ENCODE assay signal across 8 mouse cellular contexts in genomic region chr5:122391178-122391785, GRCm38 (mm10). TPM values are rescaled to one million over a fixed set of nuclear protein-coding genes. Genes with fewer than 3 reads are reported as not detected.
A peak's percentile ranks its signal among the peaks of the same experiment; 100 is the strongest.
DNase-seq lines count a peak whose midpoint lies in the region; ATAC-seq and TF ChIP-seq lines count a peak whose summit lies in the region.

No protein-coding gene starts in this region.

- H3K4me2 ChIP-seq in liver, embryonic 14.5 days (ENCODE audit: low read depth): peak overlapping the region; percentile 81

- intact Hi-C loops in gastrocnemius, adult 2 months (cut with DNase I): loop anchor here (5.0 kb wide), 2 partner anchors 124 to 259 kb away; no protein-coding TSS in a partner anchor

- no peaks in the 10 kb centered on the region for H3K9me3 ChIP-seq in liver, embryonic 14.5 days (ENCODE audit: control insufficient read depth, low read length)

- TF ChIP-seq EP300 in liver, embryonic 14.5 days (IDR thresholded peaks at IDR 0.05; ENCODE audit: low read depth): no peak; the same call in 1 of the 2 replicates

- peak overlapping the region; percentile 89 for H3K4me3 ChIP-seq in gastrocnemius, adult 2 months
- H3K4me3 ChIP-seq in testis, adult 2 months (ENCODE audit: control insufficient read depth, low read depth, low read length): peak overlapping the region; percentile 87
- H3K4me3 ChIP-seq in liver, embryonic 14.5 days (ENCODE audit: insufficient read depth in 1 of 2, low read depth in 2 of 2, low read length in 2 of 2): peak overlapping the region in 1 of 2 experiments; percentile 78; a peak in 2 of 4 replicates

- H3K36me3 ChIP-seq in testis, adult 2 months (ENCODE audit: control insufficient read depth, insufficient read depth, low read length): no peaks in the 10 kb centered on the region
- H3K36me3 ChIP-seq in liver, embryonic 14.5 days (replicated peaks; ENCODE audit: control insufficient read depth, insufficient read depth, low read depth): no peaks in the 10 kb centered on the region; the same call in 1 of the 2 replicates

- no peaks in the 10 kb centered on the region for H3K27me3 ChIP-seq in testis, adult 2 months (ENCODE audit: control insufficient read depth, insufficient read depth, low read length)
- no peaks in the 10 kb centered on the region for H3K27me3 ChIP-seq in liver, embryonic 14.5 days (ENCODE audit: control insufficient read depth, insufficient read depth, low read length)

- peak; percentile 11 for DNase-seq in gastrocnemius, adult 2 months
- DNase-seq in gastrocnemius, adult 8-10 months (ENCODE audit: low spot score in 2 of 2): no peak
- no peak for DNase-seq in testis, postnatal 10 days (ENCODE audit: low spot score)
- no peak for DNase-seq in liver, embryonic 14.5 days (ENCODE audit: low read depth in 3 of 3, low spot score in 3 of 3)
- no peak for DNase-seq in spleen, postnatal 14 days (ENCODE audit: low spot score in 2 of 2)
- no peak for DNase-seq in thymus, postnatal 14 days
- no peak for DNase-seq in adrenal gland, adult 18-20 months (ENCODE audit: low spot score in 2 of 2)

- H3K9ac ChIP-seq in liver, embryonic 14.5 days (replicated peaks): no peak overlapping the region

- peaks cover 2% of the 10 kb centered on the region; the same call in 1 of the 2 replicates for H3K4me1 ChIP-seq in testis, adult 2 months (ENCODE audit: control insufficient read depth, insufficient read depth, low read length)
- H3K4me1 ChIP-seq in liver, embryonic 14.5 days (replicated peaks; ENCODE audit: control insufficient read depth in 2 of 2, insufficient read depth in 2 of 2, low read length in 1 of 2): peaks cover 8 to 10% of the 10 kb centered on the region in 2 experiments

- peak overlapping the region; percentile 94 for H3K27ac ChIP-seq in gastrocnemius, adult 2 months
- no peak overlapping the region for H3K27ac ChIP-seq in testis, adult 2 months (ENCODE audit: control insufficient read depth, insufficient read depth, low read depth, low read length)
- H3K27ac ChIP-seq in liver, embryonic 14.5 days: no peak overlapping the region

- TF ChIP-seq CTCF in gastrocnemius, adult 2 months (IDR thresholded peaks at IDR 0.05): no peak
- no peak for TF ChIP-seq CTCF in testis, adult 2 months (IDR thresholded peaks at IDR 0.05; ENCODE audit: control insufficient read depth, insufficient read depth, insufficient replicate concordance, low read depth, low read length)
- TF ChIP-seq CTCF in liver, embryonic 14.5 days (IDR thresholded peaks at IDR 0.05; ENCODE audit: low read depth): no peak

- no peak for ATAC-seq in liver, embryonic 14.5 days (ENCODE audit: insufficient read depth)

- WGBS in liver, embryonic 14.5 days (ENCODE audit: insufficient replicate concordance): 43% methylated on average over 15 of the region's 16 CpGs

- TF ChIP-seq POLR2A in testis, adult 2 months (IDR thresholded peaks at IDR 0.05; ENCODE audit: control insufficient read depth, low read depth, low read length): no peak

RNA-seq across cellular contexts. Expression of gene Arpc3, which starts 0.4 kb away (rescaled TPM):
- total RNA-seq in gastrocnemius, adult 2 months (2021): 10 to 100 TPM; 45.2 to 62.8 TPM
- 10 to 100 TPM; 40.8 to 56.9 (median 49.9) TPM for total RNA-seq in gastrocnemius, adult 8-10 months (2022)
- polyA plus RNA-seq in testis, adult 2 months (2012; rRNA removed): 35.0 and 35.1 TPM in 2 replicates
- 146 and 180 TPM in 2 replicates for polyA plus RNA-seq in liver, embryonic 14.5 days (2012; rRNA removed)
- polyA plus RNA-seq in liver, embryonic 14.5 days (2014; fragmentation: Nextera tagmentation; extraction: Ambion mirVana): 36.3 and 38.5 TPM in 2 replicates
- 100 to 1,000 TPM; 238 to 281 TPM for total RNA-seq in adrenal gland, adult 18-20 months (2021)

RNA-seq across cellular contexts. Expression of gene Fam216a, which starts 19.1 kb away (rescaled TPM):
- total RNA-seq in gastrocnemius, adult 2 months (2021): 1 to 10 TPM; 4.9 to 5.5 TPM
- total RNA-seq in gastrocnemius, adult 8-10 months (2022): 1 to 10 TPM; 4.9 to 5.3 (median 5.2) TPM
- 171 and 178 TPM in 2 replicates for polyA plus RNA-seq in testis, adult 2 months (2012; rRNA removed)
- polyA plus RNA-seq in liver, embryonic 14.5 days (2012; rRNA removed): 14.1 and 18.1 TPM in 2 replicates
- polyA plus RNA-seq in liver, embryonic 14.5 days (2014; fragmentation: Nextera tagmentation; extraction: Ambion mirVana): 17.1 and 23.0 TPM in 2 replicates
- 10 to 100 TPM; 22.5 to 31.1 TPM for total RNA-seq in adrenal gland, adult 18-20 months (2021)

RNA-seq across cellular contexts. Expression of gene Gpn3, which starts 19.6 kb away (rescaled TPM):
- 10 to 100 TPM; 22.1 to 28.5 TPM for total RNA-seq in gastrocnemius, adult 2 months (2021)
- total RNA-seq in gastrocnemius, adult 8-10 months (2022): 10 to 100 TPM; 29.1 to 36.2 (median 32.2) TPM
- 27.6 and 27.8 TPM in 2 replicates for polyA plus RNA-seq in testis, adult 2 months (2012; rRNA removed)
- 27.6 and 40.8 TPM in 2 replicates for polyA plus RNA-seq in liver, embryonic 14.5 days (2012; rRNA removed)
- 60.5 and 63.9 TPM in 2 replicates for polyA plus RNA-seq in liver, embryonic 14.5 days (2014; fragmentation: Nextera tagmentation; extraction: Ambion mirVana)
- total RNA-seq in adrenal gland, adult 18-20 months (2021): 10 to 100 TPM; 29.7 to 34.9 TPM

RNA-seq across cellular contexts. Expression of gene Anapc7, which starts 30.2 kb away (rescaled TPM):
- 10 to 100 TPM; 14.3 to 16.8 TPM for total RNA-seq in gastrocnemius, adult 2 months (2021)
- total RNA-seq in gastrocnemius, adult 8-10 months (2022): 10 to 100 TPM; 14.3 to 16.8 (median 15.2) TPM
- polyA plus RNA-seq in testis, adult 2 months (2012; rRNA removed): 16.1 and 16.2 TPM in 2 replicates
- 9.5 and 13.2 TPM in 2 replicates for polyA plus RNA-seq in liver, embryonic 14.5 days (2012; rRNA removed)
- polyA plus RNA-seq in liver, embryonic 14.5 days (2014; fragmentation: Nextera tagmentation; extraction: Ambion mirVana): 9.0 TPM in 2 replicates
- 10 to 100 TPM; 42.2 to 51.8 TPM for total RNA-seq in adrenal gland, adult 18-20 months (2021)

RNA-seq across cellular contexts. Expression of gene Vps29, which starts 37.1 kb away (rescaled TPM):
- 10 to 100 TPM; 35.0 to 46.0 TPM for total RNA-seq in gastrocnemius, adult 2 months (2021)
- total RNA-seq in gastrocnemius, adult 8-10 months (2022): 10 to 100 TPM; 44.0 to 51.2 (median 46.4) TPM
- 51.0 and 57.4 TPM in 2 replicates for polyA plus RNA-seq in testis, adult 2 months (2012; rRNA removed)
- polyA plus RNA-seq in liver, embryonic 14.5 days (2012; rRNA removed): 35.2 and 48.1 TPM in 2 replicates
- 125 and 130 TPM in 2 replicates for polyA plus RNA-seq in liver, embryonic 14.5 days (2014; fragmentation: Nextera tagmentation; extraction: Ambion mirVana)
- 100 to 1,000 TPM; 150 to 156 TPM for total RNA-seq in adrenal gland, adult 18-20 months (2021)
